Mouse (Mus musculus): ENCODE results near the gene Ercc1. TPM values are rescaled to one million over a fixed set of nuclear protein-coding genes. Genes with fewer than 3 reads are reported as not detected.

The Ercc1 gene
- polyA plus RNA-seq, 1 experiment from 2014 or later: 94.5 TPM

DNA sequence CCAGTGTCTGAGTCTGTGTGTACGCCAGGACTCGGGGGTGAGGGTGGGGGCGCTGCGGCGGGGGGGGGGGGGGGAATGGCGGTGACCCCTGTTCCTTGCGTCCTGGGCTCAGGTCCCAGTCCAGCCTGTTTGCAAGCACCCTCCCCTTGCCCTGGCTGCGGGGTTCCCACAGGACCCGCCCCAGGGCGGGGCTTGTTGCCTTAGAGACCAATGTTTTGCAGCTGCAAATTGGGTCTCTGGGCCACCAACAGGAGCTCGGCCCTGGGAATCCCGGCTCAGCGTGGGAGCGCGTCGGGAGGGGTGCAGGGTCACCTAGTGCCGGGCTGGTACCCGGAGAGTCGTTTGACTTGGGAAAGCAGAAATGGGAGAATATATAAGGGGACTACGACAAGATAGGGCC, 18.2 kb upstream of the Ercc1 start:
- H3K9ac ChIP-seq: no peak overlapping the region
- ATAC-seq (ENCODE audit: insufficient number of reproducible peaks, insufficient read depth, low FRiP score, low TSS enrichment): peak; percentile 54; the same call in 1 of the 2 replicates
- no peak overlapping the region for H3K27ac ChIP-seq
- peak overlapping the region; percentile 54 for H3K4me2 ChIP-seq (replicated peaks)
- H3K9me3 ChIP-seq: no peaks in the 10 kb centered on the region
- peaks cover 16% of the 10 kb centered on the region for H3K4me1 ChIP-seq
- H3K4me3 ChIP-seq: peak overlapping the region; percentile 33
- peaks cover 14% of the 10 kb centered on the region; the same call in 1 of the 2 replicates for H3K27me3 ChIP-seq
- H3K36me3 ChIP-seq: no peaks in the 10 kb centered on the region
- 2% methylated on average over 20 of the region's 20 CpGs for WGBS

DNA sequence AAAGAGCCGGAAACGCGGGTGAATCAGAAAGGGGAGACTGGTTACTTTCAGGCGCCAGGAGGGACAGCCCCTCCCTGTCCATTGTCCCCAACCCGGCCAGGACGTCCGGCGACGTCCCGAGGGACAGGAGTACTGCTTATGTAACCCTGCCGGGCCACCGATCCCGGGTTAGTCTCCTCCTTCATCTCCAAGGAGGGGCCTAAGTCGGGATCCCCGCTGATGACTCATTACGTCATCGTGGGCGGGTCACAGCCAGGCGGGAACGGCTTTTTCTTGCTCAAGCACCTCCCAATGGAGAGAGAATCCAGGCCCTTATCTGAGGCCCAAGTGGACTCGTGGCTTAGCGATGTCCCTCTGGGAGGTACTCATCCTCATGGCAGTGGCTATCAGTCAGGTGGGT, 17.4 kb upstream of the Ercc1 start:
- no peak for ATAC-seq (ENCODE audit: insufficient number of reproducible peaks, insufficient read depth, low FRiP score, low TSS enrichment)
- H3K9ac ChIP-seq: 0 out of 2 replicates have a peak overlapping the region, but pooled peaks have one; percentile 32
- under 1% methylated on average over 22 of the region's 22 CpGs for WGBS
- 0 out of 2 replicates have a peak, but pooled peaks cover 10% of the 10 kb centered on the region for H3K27me3 ChIP-seq
- H3K4me1 ChIP-seq: peaks cover 16% of the 10 kb centered on the region
- no peak overlapping the region for H3K27ac ChIP-seq
- peak overlapping the region; percentile 54 for H3K4me2 ChIP-seq (replicated peaks)
- H3K9me3 ChIP-seq: no peaks in the 10 kb centered on the region
- H3K36me3 ChIP-seq: no peaks in the 10 kb centered on the region
- H3K4me3 ChIP-seq: peak overlapping the region; percentile 33

DNA sequence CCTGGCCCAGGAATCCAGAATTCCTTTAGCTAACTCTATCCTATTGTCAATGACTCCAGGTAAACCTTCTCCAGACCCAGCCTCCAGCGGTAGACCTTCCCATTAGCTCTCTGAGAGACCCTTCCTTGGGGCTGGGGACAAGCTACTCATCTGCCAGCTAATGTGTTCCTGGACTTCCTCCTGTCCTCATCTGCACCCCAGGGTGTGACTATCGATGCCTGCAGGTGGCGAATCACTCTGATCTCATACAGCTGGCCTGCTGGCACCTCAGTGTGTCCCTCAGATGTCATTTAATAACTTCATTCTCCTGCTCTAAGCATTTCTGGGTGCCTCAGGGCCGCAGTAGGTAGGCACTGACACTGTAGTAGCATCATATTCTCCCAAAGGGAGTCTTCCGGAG, 16.8 kb upstream of the Ercc1 start:
- Histone ChIP-seq H3K4me2 (replicated peaks) (peak overlapping the region; percentile 54; the same call in 1 of the 2 replicates), H3K9ac (0 out of 2 replicates have a peak overlapping the region, but pooled peaks have one; percentile 32)

DNA sequence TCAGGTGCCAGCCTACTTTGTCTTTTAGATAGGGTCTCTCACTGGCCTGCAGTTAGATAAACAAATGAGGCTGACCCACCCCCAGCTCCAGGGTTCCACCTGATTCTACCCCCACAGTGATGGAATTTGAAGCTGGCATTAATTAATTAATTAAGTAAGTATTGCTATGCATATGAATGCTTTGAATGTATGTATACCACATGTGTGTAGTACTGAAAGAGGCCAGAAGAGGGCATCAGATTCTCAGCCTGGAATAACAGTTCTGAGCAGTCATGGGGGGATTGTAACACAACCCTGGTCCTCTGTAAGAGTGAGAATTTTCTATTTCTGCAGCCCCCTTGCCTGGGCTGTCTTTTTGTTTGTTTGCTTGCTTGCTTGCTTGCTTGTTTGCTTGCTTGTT, 16.2 kb upstream of the Ercc1 start:
- Histone ChIP-seq H3K4me1 (peaks cover 16% of the 10 kb centered on the region), H3K27ac (no peak overlapping the region), H3K27me3 (0 out of 2 replicates have a peak, but pooled peaks cover 5% of the 10 kb centered on the region), H3K4me2 (replicated peaks) (no peak overlapping the region), H3K4me3 (no peak overlapping the region), H3K9me3 (no peaks in the 10 kb centered on the region), H3K9ac (no peak overlapping the region), H3K36me3 (no peaks in the 10 kb centered on the region)
- ATAC-seq (ENCODE audit: insufficient number of reproducible peaks, insufficient read depth, low FRiP score, low TSS enrichment): no peak

More for the DNA sequence above, 16.8 kb upstream of the Ercc1 start:
- Histone ChIP-seq H3K4me1 (peaks cover 16% of the 10 kb centered on the region), H3K27ac (no peak overlapping the region), H3K4me3 (no peak overlapping the region), H3K9me3 (no peaks in the 10 kb centered on the region), H3K36me3 (no peaks in the 10 kb centered on the region), H3K27me3 (0 out of 2 replicates have a peak, but pooled peaks cover 5% of the 10 kb centered on the region)
- ATAC-seq (ENCODE audit: insufficient number of reproducible peaks, insufficient read depth, low FRiP score, low TSS enrichment): no peak
- WGBS: 74% methylated on average over 5 of the region's 5 CpGs

DNA sequence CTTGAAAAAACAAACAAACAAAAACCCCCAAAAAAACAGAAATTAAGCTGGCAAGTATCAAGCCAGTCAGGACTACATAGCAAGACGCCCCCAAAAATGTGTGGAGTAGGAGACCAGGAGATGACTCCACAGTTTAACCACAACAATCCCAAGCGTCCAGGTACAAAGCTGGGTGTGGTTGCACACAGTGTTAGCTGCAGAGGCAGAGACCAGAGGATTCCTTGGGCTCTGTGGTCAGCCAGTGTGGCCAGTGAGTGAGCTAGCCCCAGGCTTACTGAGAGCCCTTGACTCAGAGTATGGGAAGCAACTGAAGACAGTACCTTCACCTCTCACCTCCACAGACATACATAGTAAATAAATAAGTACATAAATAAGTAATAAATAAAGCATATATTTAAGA, 12.7 kb upstream of the Ercc1 start:
- H3K4me1 ChIP-seq: peaks cover 14% of the 10 kb centered on the region
- H3K4me3 ChIP-seq: no peak overlapping the region
- no peaks in the 10 kb centered on the region for H3K9me3 ChIP-seq
- WGBS: 43% methylated on average over 2 of the region's 2 CpGs
- peak; percentile 30; the same call in 1 of the 2 replicates for ATAC-seq (ENCODE audit: insufficient number of reproducible peaks, insufficient read depth, low FRiP score, low TSS enrichment)
- no peak overlapping the region for H3K27ac ChIP-seq
- H3K4me2 ChIP-seq (replicated peaks): no peak overlapping the region
- no peak overlapping the region for H3K9ac ChIP-seq
- H3K36me3 ChIP-seq: no peaks in the 10 kb centered on the region
- H3K27me3 ChIP-seq: no peaks in the 10 kb centered on the region

DNA sequence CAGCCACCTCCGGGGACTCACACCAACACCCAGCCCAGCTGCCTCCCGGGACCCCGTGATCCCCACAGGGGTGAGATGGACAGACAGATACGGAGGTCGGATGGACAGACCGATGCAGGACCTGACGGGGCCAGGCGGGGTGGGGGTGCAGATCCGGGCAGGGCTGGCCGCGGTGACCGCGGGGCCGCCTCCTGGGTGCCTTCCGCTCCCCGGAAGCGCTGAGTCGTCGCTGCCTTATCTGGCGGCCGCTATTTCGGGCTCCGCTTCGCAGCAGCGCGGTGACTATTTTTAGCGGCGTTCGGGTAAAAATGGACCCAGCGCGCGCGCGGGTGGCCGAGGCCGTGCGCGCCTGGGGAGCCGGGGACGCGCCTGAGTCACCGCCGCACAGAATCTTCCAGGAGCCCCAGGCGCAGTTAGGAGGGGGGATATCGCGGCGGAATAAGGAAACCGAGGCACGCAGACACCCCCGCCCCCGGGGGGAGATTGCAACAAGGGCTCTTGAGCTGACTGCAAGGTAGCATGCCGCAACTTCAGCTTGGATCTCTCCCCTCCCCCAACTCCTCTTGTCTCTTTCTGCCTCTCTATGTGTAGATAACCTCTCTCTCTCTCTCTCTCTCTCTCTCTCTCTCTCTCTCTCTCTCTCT, 11.7 kb upstream of the Ercc1 start:
- Histone ChIP-seq H3K4me3 (peak overlapping the region; percentile 61), H3K27ac (no peak overlapping the region), H3K36me3 (no peaks in the 10 kb centered on the region), H3K27me3 (no peaks in the 10 kb centered on the region), H3K4me2 (replicated peaks) (peak overlapping the region; percentile 71), H3K4me1 (peaks cover 6% of the 10 kb centered on the region), H3K9me3 (no peaks in the 10 kb centered on the region), H3K9ac (peak overlapping the region; percentile 73)
- WGBS: under 1% methylated on average over 52 of the region's 52 CpGs
- no peak for ATAC-seq (ENCODE audit: insufficient number of reproducible peaks, insufficient read depth, low FRiP score, low TSS enrichment)

DNA sequence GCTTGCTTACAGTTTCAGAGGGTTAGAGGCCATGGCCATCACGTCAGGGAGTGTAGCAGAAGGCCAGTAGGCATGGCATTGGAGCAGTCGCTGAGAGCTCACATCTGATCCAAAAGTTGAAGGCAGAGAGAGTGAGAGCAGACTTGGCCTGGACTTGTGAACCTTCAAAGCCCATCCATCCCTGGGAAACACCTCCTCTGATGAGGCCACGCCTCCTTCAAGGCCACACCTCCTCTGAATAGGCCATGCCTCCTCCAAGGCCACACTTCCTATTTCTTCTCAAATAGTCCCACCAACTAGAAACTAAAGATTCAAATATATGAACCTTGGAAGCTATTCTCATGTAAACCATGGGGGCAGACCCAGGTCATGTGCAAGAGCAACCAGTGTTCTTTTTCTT, 9.0 kb upstream of the Ercc1 start:
- 47% methylated on average over 3 of the region's 3 CpGs for WGBS
- Histone ChIP-seq H3K4me3 (no peak overlapping the region), H3K36me3 (no peaks in the 10 kb centered on the region), H3K4me1 (peaks cover 6% of the 10 kb centered on the region), H3K9me3 (no peaks in the 10 kb centered on the region), H3K27me3 (no peaks in the 10 kb centered on the region), H3K9ac (no peak overlapping the region), H3K4me2 (replicated peaks) (no peak overlapping the region), H3K27ac (no peak overlapping the region)
- no peak for ATAC-seq (ENCODE audit: insufficient number of reproducible peaks, insufficient read depth, low FRiP score, low TSS enrichment)

DNA sequence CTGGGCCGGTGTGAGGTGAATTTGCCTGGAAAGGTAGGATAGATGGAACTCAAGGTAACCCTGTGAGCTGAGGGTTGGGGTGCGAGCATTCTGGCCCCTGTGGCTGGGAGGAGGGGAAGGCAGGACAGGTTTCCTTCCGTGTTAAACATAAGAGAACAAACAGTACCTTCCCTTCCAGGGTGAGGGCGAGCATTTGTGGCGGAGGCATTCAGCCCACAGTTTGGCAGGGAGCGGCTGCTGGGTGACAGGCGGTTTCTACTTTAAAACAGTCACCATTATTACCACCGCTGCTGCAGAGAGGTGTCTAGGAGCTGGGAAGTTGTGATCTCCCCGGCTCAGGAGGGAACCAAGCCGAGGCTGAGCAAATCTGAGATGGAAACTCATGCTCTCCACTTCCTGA, 7.5 kb upstream of the Ercc1 start:
- H3K27me3 ChIP-seq: peaks cover 12% of the 10 kb centered on the region
- no peaks in the 10 kb centered on the region for H3K36me3 ChIP-seq
- peaks cover 17% of the 10 kb centered on the region for H3K4me1 ChIP-seq
- no peak overlapping the region for H3K4me2 ChIP-seq (replicated peaks)
- 59% methylated on average over 10 of the region's 10 CpGs for WGBS
- H3K4me3 ChIP-seq: no peak overlapping the region
- no peak overlapping the region for H3K27ac ChIP-seq
- H3K9ac ChIP-seq: no peak overlapping the region
- no peak for ATAC-seq (ENCODE audit: insufficient number of reproducible peaks, insufficient read depth, low FRiP score, low TSS enrichment)
- H3K9me3 ChIP-seq: no peaks in the 10 kb centered on the region

DNA sequence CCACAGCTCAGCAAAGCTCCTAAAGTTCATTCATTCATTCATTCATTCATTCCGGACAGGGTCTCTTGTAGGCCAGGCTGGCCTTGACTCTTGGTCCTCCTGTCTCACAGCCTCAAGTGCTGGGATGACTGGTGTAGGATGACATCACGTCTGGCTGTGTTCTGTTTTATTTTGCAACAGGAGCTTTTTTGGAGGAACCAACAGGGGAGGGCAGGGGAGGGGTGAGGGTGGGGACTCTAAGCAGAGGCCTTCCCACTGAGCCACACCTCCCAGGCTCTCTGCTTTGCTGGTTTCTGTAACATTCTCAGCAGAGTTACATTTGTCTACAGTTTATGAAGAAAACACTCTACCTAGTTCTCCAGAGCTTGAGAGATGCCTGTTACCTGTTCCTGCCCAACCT, 6.5 kb upstream of the Ercc1 start:
- Histone ChIP-seq H3K9ac (no peak overlapping the region), H3K9me3 (no peaks in the 10 kb centered on the region), H3K36me3 (no peaks in the 10 kb centered on the region), H3K4me1 (peaks cover 22% of the 10 kb centered on the region), H3K4me3 (no peak overlapping the region), H3K4me2 (replicated peaks) (no peak overlapping the region), H3K27ac (no peak overlapping the region), H3K27me3 (peaks cover 17% of the 10 kb centered on the region)
- no peak for ATAC-seq (ENCODE audit: insufficient number of reproducible peaks, insufficient read depth, low FRiP score, low TSS enrichment)
- 50% methylated on average over 2 of the region's 2 CpGs for WGBS

DNA sequence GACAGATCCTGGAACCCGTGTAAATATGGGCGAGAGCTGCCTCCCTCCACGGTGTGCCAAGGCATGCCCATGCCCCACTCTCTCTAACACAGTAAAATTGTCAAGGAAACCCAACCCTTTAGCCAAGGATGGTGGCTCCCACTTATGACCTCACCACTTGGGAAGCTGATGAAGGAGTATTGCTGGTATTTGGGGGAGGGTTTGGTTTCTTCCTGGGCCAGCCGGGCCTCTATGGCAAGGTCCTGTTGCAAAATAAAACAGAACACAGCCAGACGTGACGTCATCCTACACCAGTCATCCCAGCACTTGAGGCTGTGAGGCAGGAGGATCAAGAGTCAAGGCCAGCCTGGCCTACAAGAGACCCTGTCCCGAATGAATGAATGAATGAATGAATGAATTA, 6.0 kb upstream of the Ercc1 start:
- no peaks in the 10 kb centered on the region for H3K36me3 ChIP-seq
- no peak overlapping the region for H3K27ac ChIP-seq
- H3K4me1 ChIP-seq: peaks cover 23% of the 10 kb centered on the region
- WGBS: 65% methylated on average over 7 of the region's 7 CpGs
- no peaks in the 10 kb centered on the region for H3K9me3 ChIP-seq
- H3K9ac ChIP-seq: no peak overlapping the region
- H3K27me3 ChIP-seq: peaks cover 17% of the 10 kb centered on the region
- no peak overlapping the region for H3K4me2 ChIP-seq (replicated peaks)
- no peak overlapping the region for H3K4me3 ChIP-seq
- ATAC-seq (ENCODE audit: insufficient number of reproducible peaks, insufficient read depth, low FRiP score, low TSS enrichment): no peak

DNA sequence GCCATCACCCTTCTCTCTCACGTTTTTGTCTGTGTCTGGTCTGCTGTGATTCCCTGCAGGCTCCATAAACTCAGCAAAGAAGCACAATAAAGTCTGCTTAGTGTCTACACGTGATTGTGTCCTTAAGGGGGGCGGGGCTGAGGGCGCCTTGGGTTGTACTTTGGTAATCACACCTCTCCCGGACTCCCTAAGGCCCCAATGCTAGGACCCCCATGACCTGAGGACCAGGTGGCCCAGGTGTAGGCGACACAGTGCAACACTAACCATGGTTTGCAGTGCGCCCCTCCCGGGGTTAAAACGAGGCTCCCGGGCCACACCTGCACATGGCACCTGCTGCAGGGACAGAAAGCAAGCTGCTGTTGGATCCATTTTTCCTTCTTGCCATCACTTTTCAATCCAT, 3.3 kb upstream of the Ercc1 start:
- Histone ChIP-seq H3K27ac (no peak overlapping the region), H3K9me3 (no peaks in the 10 kb centered on the region), H3K36me3 (no peaks in the 10 kb centered on the region), H3K9ac (no peak overlapping the region), H3K4me1 (peaks cover 30% of the 10 kb centered on the region), H3K4me3 (peak overlapping the region; percentile 50; the same call in 1 of the 2 replicates), H3K27me3 (peaks cover 17% of the 10 kb centered on the region), H3K4me2 (replicated peaks) (peak overlapping the region; percentile 95)
- WGBS: 26% methylated on average over 10 of the region's 10 CpGs
- ATAC-seq (ENCODE audit: insufficient number of reproducible peaks, insufficient read depth, low FRiP score, low TSS enrichment): no peak

DNA sequence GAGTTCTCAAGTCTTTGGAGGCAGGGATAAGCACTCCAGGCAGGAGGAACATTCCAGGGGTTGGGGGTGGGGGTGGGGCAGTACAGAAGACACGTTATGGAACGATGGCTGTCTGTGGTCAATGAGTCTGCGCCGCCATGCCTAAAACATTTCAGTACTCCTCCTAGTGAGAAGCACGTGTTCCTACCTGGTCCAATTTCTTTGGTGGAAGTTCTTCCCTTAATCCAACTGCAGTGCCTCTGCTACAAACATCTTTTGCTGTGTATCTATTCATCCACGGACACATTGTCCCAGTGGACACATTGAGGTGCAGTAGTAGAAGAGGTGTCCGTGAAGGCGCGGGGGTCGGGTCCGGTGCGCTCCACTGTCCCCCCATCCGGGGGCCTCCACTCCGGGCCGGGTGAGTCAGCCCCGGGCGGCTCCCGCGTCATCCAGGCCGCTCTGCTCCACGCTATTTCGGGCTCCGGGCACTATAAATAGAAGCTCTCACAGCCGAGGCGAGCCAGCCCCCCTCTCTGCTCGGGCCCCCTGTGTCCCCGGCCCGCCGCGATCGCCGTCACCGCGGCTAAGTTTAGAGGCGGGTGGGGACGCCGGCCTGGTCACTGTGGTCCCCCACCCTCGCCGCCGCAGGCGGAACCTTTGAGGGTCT, 2.7 kb upstream of the Ercc1 start:
- Histone ChIP-seq H3K4me2 (replicated peaks) (peak overlapping the region; percentile 95), H3K4me1 (peaks cover 35% of the 10 kb centered on the region), H3K4me3 (peak overlapping the region; percentile 50), H3K9ac (peak overlapping the region; percentile 63), H3K27ac (no peak overlapping the region), H3K9me3 (no peaks in the 10 kb centered on the region), H3K27me3 (peaks cover 17% of the 10 kb centered on the region), H3K36me3 (no peaks in the 10 kb centered on the region)
- no peak for ATAC-seq (ENCODE audit: insufficient number of reproducible peaks, insufficient read depth, low FRiP score, low TSS enrichment)
- WGBS: under 1% methylated on average over 41 of the region's 41 CpGs
